Mouse (Mus musculus) left cerebral cortex, adult 11 months (tissue): Measurements from ENCODE around the gene Btbd2.

Source experiments
- DNase-seq: peaks from one replicate; pipeline ENCODE4 v3.0.0; 2022; ENCODE audit warnings: low spot score

Gene Btbd2

DNA sequence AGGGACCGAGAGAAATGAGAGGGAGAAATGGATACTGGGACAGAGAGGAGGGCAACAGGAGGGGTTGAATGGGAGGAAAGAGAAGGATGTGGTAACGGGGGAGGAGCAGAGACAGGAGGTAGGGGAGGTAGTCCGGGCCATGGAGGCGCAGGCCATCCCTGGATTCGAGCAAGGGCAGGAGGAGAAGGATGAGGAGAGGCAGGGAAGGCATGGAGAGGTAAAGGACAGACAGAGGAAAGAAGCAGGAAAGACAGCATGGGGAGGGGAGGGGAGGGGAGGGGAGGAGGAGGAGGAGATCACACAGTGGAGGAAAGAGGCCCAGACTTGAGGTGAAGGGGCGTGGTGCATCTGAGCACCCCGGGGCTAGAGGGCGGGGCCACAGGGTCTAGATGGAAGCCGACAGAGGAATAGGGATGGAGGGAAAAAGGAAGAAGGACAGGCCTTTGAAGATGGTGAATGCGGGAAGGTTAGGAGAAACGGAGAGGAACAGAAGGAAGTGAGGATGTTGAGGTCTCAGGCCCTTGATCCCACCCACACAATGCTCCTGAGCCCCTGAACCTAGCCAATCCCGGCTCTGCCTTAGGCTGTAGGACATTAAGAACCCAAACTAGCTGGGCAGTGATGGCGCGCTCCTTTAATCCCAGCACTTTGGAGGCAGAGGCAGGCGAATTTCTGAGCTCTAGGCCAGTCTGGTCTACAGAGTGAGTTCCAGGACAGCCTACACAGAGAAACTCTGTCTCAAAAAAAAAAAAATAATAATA is at the start of gene Btbd2:
Btbd2 (minus strand) TSS at position 209 of the 761 bp plus-strand sequence.
- DNase-seq = no peak

- DNase-seq = no peak
Measured at GRCm38 (mm10) chr10:80705479-80705878, 48.6 kb upstream of the Btbd2 start.

DNA sequence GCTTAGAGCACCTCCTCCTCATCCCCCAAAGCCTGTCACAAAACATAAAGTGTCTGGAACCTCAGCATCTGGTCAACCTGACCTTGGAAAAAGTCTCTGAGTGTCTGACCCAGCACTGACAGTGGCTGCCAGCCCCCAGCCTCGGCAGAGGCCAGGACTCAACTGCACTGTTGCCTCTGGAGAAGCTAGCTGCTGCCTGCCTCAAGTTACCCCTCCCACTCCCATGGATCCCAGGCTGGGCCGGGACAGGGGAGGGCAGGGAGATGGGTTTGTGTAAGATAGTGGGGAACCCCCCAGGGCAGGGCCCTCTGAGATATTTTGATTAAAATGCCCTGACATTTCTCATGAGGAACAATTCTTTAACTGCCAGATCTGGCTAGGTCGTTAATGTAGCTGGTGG is 48.2 kb upstream of the Btbd2 start:
- DNase-seq = no peak

DNA sequence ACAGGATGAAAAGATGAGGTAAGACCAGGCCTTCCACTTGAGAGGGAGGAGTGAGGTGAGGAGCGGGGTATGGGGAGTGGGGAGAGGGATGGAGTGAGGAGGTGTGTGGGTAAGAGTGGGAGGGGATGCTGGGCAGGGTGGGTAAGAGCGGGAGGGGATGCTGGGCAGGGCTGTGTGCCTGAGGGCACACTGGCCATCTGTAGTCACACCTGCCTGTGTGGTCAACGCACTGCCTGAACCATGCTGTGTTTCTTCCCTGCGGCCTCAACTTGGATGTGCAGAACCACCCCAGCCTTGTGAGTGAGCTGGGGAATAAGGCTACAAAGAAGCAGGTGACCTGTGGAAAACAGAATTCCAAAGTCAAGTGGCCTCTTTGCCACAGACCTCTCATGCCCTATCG is 47.5 kb upstream of the Btbd2 start:
- no peak for DNase-seq

DNA sequence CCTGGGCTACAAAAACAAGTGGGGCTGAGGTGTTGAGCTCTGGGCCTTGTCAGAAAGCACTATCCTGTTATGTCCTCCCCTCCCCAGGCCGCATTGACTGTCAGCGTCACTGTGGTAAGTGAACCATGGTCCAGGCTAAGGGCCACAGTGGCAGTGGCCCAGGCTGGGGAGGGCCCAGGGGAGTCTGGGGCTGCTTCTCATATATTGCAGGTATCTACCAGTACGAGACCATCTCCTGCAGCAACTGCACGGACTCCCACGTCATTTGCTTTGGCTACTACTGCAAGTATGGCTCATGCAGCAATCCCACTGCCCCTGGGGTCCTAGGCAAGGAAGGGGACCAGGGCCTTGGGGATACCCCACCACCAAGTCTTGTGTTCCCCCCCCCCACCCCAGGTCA is 46.8 kb upstream of the Btbd2 start:
- no peak for DNase-seq

GRCm38 (mm10) chr10:80702536-80703390 is 45.9 kb upstream of the Btbd2 start:
- DNase-seq = peak; percentile 93

DNA sequence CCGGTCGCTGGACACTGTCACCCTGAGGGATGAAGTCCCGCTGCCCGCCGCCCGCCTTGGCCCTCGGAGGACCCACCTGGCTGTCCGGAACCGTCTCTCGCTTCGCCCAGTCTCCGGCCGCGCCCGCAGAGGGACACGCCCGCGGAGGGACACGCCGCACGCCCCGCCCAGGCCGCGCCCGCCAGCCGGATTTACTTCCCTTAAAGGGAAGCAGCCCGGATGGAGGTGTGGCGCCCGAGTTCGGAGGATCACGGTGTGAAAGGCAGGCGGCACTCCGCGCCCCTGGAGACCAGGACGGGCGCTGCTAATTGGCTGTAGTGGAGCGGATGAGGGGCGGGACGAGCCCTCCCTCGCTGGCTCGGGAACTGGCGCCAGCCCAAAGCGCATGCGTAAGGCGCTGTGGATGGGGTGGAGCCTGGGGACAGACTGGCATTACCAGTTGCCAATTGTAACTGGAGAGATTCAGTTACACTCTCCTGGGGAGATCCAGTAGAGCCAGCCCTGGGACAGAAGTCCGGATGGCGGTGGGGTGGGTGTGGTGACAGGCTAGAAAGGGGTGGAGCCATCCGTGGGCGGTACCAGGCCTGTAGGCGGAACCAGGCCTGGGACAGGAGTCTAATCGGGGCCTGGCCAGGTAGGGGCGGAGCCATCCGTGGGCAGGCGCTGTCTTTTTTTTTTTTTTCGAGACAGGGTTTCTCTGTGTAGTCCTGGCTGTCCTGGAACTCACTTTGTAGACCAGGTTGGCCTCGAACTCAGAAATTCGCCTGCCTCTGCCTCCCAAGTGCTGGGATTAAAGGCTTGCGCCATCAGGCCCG is 45.1 kb upstream of the Btbd2 start, which contains the start of the genes Mob3a and Izumo4:
Mob3a (minus strand) TSS at position 257 of the 815 bp plus-strand sequence.
Izumo4 (plus strand) TSS at position 464 of the 815 bp plus-strand sequence.
- DNase-seq = peak; percentile 98

DNA sequence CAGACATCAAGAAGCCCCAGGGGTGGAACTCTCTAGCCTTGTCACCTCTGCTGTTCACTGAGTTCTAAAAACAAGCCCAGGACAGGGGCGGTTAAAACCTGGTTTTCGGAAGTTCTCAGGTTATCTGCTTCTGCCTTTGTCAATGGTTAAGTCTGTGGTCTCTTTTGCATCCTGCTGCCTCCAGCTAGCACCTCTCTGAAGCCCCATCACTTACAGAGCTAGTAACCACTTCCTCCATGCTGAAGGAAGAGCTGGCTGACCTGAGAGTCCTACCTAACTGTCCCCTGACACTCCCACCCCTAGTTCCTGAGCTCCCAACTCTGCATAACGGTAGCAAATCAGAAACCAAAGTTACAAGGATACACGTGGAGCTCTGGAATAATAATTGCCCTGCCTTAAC is 43.9 kb upstream of the Btbd2 start:
- DNase-seq = no peak

GRCm38 (mm10) chr10:80700038-80700504 is 43.2 kb upstream of the Btbd2 start:
- no peak for DNase-seq

DNA sequence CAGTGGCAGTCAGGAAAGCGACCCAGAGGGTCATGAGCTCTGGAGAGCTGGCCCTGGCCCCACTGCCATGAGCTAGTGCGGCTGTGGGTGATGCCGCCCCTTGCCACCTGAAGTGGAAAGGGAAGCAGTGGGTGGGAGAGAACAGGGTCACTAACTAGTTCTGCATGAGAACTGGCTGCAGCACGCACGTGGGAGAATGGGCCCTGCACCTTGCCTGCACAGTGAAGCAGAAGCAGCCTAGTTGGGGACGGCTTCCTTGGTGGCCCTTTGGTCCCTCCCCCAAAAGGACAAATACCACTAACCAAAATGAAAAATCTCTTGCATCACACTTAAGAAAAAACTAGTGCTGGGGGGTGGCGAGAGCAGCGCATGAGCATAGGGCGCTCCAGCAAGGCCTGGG is 41.7 kb upstream of the Btbd2 start:
- DNase-seq = no peak

- no peak for DNase-seq
Measured at GRCm38 (mm10) chr10:80697812-80698211, 40.9 kb upstream of the Btbd2 start.

DNA sequence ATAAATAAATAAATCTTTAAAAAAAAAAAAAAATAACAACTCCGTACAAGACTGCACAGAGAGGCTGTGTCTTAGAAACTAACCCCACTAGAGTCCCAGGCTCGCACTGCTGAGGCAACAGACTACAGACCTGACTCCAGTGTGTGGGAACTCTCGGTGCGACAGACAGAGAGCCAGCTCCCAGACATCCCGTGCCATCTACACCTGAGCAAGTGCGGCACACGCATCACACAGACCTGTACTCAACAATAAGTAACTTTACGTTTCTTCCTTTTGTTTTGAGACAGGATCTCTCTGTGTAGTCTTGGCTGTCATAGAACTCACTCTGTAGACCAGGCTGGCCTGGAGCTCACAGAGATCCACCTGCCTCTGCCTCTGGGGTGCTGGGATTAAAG is 40.5 kb upstream of the Btbd2 start:
- no peak for DNase-seq

DNA sequence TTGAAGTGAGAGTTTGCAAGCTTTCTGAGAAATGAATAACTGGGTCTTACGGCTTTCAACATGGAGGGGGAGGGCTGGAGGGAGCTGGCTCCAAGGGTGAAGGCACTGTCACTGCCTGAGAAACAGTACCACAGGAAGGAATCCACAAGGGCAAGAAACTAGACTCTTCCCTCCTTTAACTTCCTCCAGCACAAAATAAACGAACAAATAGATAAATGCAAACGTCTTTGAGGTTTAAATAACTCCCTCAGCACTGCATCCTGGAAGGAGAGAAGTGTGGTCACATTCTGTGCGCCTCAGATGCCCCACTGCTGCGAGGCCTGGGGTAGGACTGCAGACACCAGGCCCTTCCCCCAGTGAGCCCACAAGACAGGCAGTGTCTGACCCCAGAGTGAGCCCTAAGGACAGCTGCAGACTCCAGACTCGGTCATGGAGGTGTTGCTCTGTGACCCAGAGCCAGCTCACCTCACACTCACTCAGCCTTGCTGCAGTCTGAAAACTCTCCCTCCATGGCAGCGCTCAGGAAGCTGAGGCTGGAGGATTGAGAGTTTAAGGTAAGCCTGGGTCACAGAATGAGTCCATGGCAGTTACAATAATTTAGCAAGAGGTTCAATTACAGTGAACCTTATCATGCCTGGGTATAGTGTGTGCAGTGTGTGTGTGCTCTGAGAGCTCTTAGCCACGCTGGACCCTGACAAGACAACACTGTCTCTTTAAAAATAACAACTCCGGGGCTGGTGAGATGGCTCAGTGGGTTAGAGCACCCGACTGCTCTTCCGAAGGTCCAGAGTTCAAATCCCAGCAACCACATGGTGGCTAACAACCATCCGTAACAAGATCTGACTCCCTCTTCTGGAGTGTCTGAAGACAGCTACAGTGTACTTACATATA is 39.9 kb upstream of the Btbd2 start:
- no peak for DNase-seq

DNA sequence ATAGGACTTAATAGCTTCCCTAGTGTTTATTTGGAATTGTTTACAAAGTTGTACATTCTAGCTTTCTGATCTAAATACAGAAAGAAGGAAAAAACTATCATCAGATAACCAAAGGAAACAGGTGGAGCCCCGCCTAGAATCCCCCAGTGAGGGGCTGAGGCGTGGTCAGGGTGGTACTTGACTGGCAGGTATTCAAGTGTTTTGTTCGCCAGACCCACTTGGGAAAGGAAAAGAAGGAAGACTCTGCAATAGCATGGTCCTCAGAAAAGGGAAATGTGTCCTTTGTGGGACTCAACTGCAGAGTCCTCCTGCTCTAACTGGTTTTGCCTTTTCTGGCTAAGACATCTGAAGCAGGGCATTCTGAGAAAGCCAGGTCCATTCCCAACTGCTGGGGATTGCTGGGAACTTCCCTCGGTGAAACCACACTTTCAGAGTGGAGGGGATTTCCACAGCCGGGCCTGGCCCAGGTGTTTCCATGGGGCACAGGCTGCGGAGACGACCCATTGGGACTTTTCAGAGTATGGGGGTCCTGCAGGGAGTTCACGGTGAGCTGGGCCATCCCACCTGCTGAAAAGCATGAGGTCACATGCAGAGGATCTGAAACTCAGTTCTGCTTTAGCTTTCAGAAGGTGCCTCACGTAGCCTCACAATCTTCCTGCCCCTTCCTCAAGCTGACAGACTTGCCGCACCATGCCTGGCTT is 39.1 kb upstream of the Btbd2 start:
- DNase-seq = no peak

- DNase-seq = no peak
Measured at GRCm38 (mm10) chr10:80695186-80695585, 38.3 kb upstream of the Btbd2 start.

DNA sequence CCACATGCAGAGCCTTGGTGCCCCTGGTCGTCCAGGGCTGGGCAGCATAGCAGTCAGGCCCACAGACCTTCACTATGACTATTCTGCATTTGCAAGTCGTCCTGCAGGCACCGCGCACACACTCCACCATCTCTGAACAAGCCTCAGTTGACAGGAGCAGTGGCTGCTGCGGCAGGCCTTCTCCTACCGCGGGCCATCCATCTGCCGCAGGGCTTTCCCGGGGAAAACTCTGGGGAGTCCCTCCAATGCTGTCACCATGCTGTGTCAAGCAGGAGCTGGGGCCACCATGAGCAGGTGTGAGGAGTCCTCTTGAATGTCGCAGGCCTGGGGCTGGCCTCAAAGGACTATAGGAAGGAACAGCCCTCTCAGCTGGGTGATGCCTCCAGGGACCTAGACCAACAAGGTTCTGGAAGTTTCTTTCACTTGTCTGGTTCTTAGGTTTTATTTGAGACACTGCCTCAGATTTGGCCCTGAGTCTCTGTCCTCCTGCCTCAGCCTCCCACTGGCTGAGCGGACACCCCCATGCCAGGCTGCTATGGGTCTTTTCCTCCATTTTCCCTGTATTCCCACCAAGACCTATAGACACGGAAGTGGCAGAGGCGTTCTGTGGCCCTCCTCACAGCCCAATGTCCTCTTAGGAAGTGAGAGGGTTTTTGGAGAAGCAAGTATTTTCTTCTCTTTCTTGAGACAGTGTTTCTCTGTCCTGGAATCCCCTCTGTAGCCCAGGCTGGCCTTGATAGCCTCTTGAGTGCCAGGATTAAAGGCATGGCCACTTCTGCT is 37.5 kb upstream of the Btbd2 start:
- DNase-seq = no peak

GRCm38 (mm10) chr10:80693401-80694045 is 36.7 kb upstream of the Btbd2 start:
- no peak for DNase-seq

GRCm38 (mm10) chr10:80692249-80693165 is 35.6 kb upstream of the Btbd2 start:
- DNase-seq = no peak
